Mouse (Mus musculus): Measurements from ENCODE around the gene Gstt1. TPM values are rescaled to one million over a fixed set of nuclear protein-coding genes. Genes with fewer than 3 reads are reported as not detected.
"Not testable (repeated sequence)": the region's sequence is repeated elsewhere in the genome, so short reads cannot be mapped to it uniquely, and the experiment has no call there.

Gene Gstt1
- polyA plus RNA-seq, 2 experiments, result 68.8 to 71.5 TPM

- no peak overlapping the region for H3K4me3 ChIP-seq (ENCODE audit: insufficient read depth in 1 of 2, low read depth in 2 of 2, low read length in 2 of 2)
- H3K9ac ChIP-seq (replicated peaks), result no peak overlapping the region
- no peak for DNase-seq (ENCODE audit: low read depth in 3 of 3, low spot score in 3 of 3)
- H3K36me3 ChIP-seq (replicated peaks; ENCODE audit: control insufficient read depth, insufficient read depth, low read depth), result no peaks in the 10 kb centered on the region
- H3K9me3 ChIP-seq (ENCODE audit: control insufficient read depth, low read length), result no peaks in the 10 kb centered on the region
- 75% methylated on average over 9 of the region's 9 CpGs for WGBS (ENCODE audit: insufficient replicate concordance)
- ATAC-seq (ENCODE audit: insufficient read depth), result no peak
- no peak for TF ChIP-seq CTCF (IDR thresholded peaks at IDR 0.05; ENCODE audit: low read depth)
- peaks cover 6% of the 10 kb centered on the region for H3K27me3 ChIP-seq (ENCODE audit: control insufficient read depth, insufficient read depth, low read length)
- no peak overlapping the region for H3K4me2 ChIP-seq (ENCODE audit: low read depth)
- H3K27ac ChIP-seq, result no peak overlapping the region
- peaks cover 4 to 5% of the 10 kb centered on the region in 2 experiments for H3K4me1 ChIP-seq (replicated peaks; ENCODE audit: control insufficient read depth in 2 of 2, insufficient read depth in 2 of 2, low read length in 1 of 2)
Observed at GRCm38 (mm10) chr10:75774587-75774986, 23.8 kb downstream of the Gstt1 start.

GRCm38 (mm10) chr10:75774102-75774501, 24.3 kb downstream of the Gstt1 start:
- no peak for ATAC-seq (ENCODE audit: insufficient read depth)

GRCm38 (mm10) chr10:75772795-75773664, 25.4 kb downstream of the Gstt1 start, which contains the start of gene Ddt:
Ddt (minus strand) TSS chr10:75773414.
- H3K4me3 ChIP-seq (ENCODE audit: insufficient read depth in 1 of 2, low read depth in 2 of 2, low read length in 2 of 2), result peak within 1 kb of the TSS; percentile 63 to 80
- no peaks in the 10 kb centered on the region for H3K9me3 ChIP-seq (ENCODE audit: control insufficient read depth, low read length)
- under 1% methylated on average over 45 of the region's 47 CpGs for WGBS (ENCODE audit: insufficient replicate concordance)
- peak within 1 kb of the TSS; percentile 99 for H3K4me2 ChIP-seq (ENCODE audit: low read depth)
- DNase-seq (ENCODE audit: low read depth in 3 of 3, low spot score in 3 of 3) (peak; percentile 84 to 86 (median 84)), ATAC-seq (ENCODE audit: insufficient read depth) (peak; percentile 89)
- H3K27me3 ChIP-seq (ENCODE audit: control insufficient read depth, insufficient read depth, low read length), result no peaks in the 10 kb centered on the region
- H3K36me3 ChIP-seq (replicated peaks; ENCODE audit: control insufficient read depth, insufficient read depth, low read depth), result no peaks in the 10 kb centered on the region
- H3K27ac ChIP-seq, result no peak within 1 kb of the TSS
- H3K9ac ChIP-seq (replicated peaks), result peak within 1 kb of the TSS; percentile 73
- TF ChIP-seq CTCF (IDR thresholded peaks at IDR 0.05; ENCODE audit: low read depth) (peak; percentile 53), EP300 (IDR thresholded peaks at IDR 0.05; ENCODE audit: low read depth) (no peak)
- peaks cover 4 to 5% of the 10 kb centered on the region in 2 experiments for H3K4me1 ChIP-seq (replicated peaks; ENCODE audit: control insufficient read depth in 2 of 2, insufficient read depth in 2 of 2, low read length in 1 of 2)

More at GRCm38 (mm10) chr10:75774102-75774501, 24.3 kb downstream of the Gstt1 start:
- no peak for TF ChIP-seq CTCF (IDR thresholded peaks at IDR 0.05; ENCODE audit: low read depth)
- TF ChIP-seq EP300 (IDR thresholded peaks at IDR 0.05; ENCODE audit: low read depth), result no peak
- Histone ChIP-seq H3K9ac (replicated peaks) (no peak overlapping the region), H3K4me2 (ENCODE audit: low read depth) (no peak overlapping the region), H3K9me3 (ENCODE audit: control insufficient read depth, low read length) (no peaks in the 10 kb centered on the region), H3K36me3 (replicated peaks; ENCODE audit: control insufficient read depth, insufficient read depth, low read depth) (no peaks in the 10 kb centered on the region), H3K27ac (no peak overlapping the region), H3K27me3 (ENCODE audit: control insufficient read depth, insufficient read depth, low read length) (peaks cover 1% of the 10 kb centered on the region), H3K4me1 (replicated peaks; ENCODE audit: control insufficient read depth in 2 of 2, insufficient read depth in 2 of 2, low read length in 1 of 2) (peaks cover 4 to 5% of the 10 kb centered on the region in 2 experiments), H3K4me3 (ENCODE audit: insufficient read depth in 1 of 2, low read depth in 2 of 2, low read length in 2 of 2) (no peak overlapping the region)
- no peak for DNase-seq (ENCODE audit: low read depth in 3 of 3, low spot score in 3 of 3)
- 72% methylated on average over 5 of the region's 5 CpGs for WGBS (ENCODE audit: insufficient replicate concordance)

- H3K4me1 ChIP-seq (replicated peaks; ENCODE audit: control insufficient read depth in 2 of 2, insufficient read depth in 2 of 2, low read length in 1 of 2), result peaks cover 5 to 15% of the 10 kb centered on the region in 2 experiments; a peak in 3 of 4 replicates
- not testable (repeated sequence) for H3K36me3 ChIP-seq (replicated peaks; ENCODE audit: control insufficient read depth, insufficient read depth, low read depth); H3K9ac ChIP-seq (replicated peaks); DNase-seq (ENCODE audit: low read depth in 3 of 3, low spot score in 3 of 3); H3K27ac ChIP-seq; H3K27me3 ChIP-seq (ENCODE audit: control insufficient read depth, insufficient read depth, low read length); ATAC-seq (ENCODE audit: insufficient read depth); H3K4me2 ChIP-seq (ENCODE audit: low read depth); H3K4me3 ChIP-seq (ENCODE audit: insufficient read depth in 1 of 2, low read depth in 2 of 2, low read length in 2 of 2); H3K9me3 ChIP-seq (ENCODE audit: control insufficient read depth, low read length)
- WGBS (ENCODE audit: insufficient replicate concordance), result 26% methylated on average over 5 of the region's 5 CpGs
Observed at GRCm38 (mm10) chr10:75767756-75768155, 30.6 kb downstream of the Gstt1 start.

GRCm38 (mm10) chr10:75766856-75767255, 31.5 kb downstream of the Gstt1 start:
- no peak overlapping the region for H3K4me2 ChIP-seq (ENCODE audit: low read depth)
- no peak overlapping the region for H3K27ac ChIP-seq
- DNase-seq (ENCODE audit: low read depth in 3 of 3, low spot score in 3 of 3) (no peak), ATAC-seq (ENCODE audit: insufficient read depth) (no peak)
- no peaks in the 10 kb centered on the region for H3K27me3 ChIP-seq (ENCODE audit: control insufficient read depth, insufficient read depth, low read length)
- H3K4me3 ChIP-seq (ENCODE audit: insufficient read depth in 1 of 2, low read depth in 2 of 2, low read length in 2 of 2), result no peak overlapping the region
- H3K9ac ChIP-seq (replicated peaks), result no peak overlapping the region
- H3K9me3 ChIP-seq (ENCODE audit: control insufficient read depth, low read length), result no peaks in the 10 kb centered on the region
- H3K36me3 ChIP-seq (replicated peaks; ENCODE audit: control insufficient read depth, insufficient read depth, low read depth), result no peaks in the 10 kb centered on the region
- peaks cover 8 to 21% of the 10 kb centered on the region in 2 experiments; a peak in 3 of 4 replicates for H3K4me1 ChIP-seq (replicated peaks; ENCODE audit: control insufficient read depth in 2 of 2, insufficient read depth in 2 of 2, low read length in 1 of 2)
- WGBS (ENCODE audit: insufficient replicate concordance), result 62% methylated on average over 6 of the region's 6 CpGs
- no peak for TF ChIP-seq EP300 (IDR thresholded peaks at IDR 0.05; ENCODE audit: low read depth)
- no peak for TF ChIP-seq CTCF (IDR thresholded peaks at IDR 0.05; ENCODE audit: low read depth)

Data from liver, embryonic 14.5 days (tissue).